Mouse (Mus musculus) CH12.LX (cell line): Measurements from ENCODE around the gene Itgb4.

Source experiments
- CTCF ChIP-seq, 2 experiments: IDR thresholded peaks in 1 of 2; conservative IDR thresholded peaks in 1 of 2; 2 replicates each; pipeline ENCODE4 v1.5.1; 2011 to 2012; ENCODE audit warnings: low read depth in 2 of 2, low read length in 2 of 2, improper control_type of control experiment in 1 of 2, inconsistent platforms in 1 of 2, mild to moderate bottlenecking in 1 of 2, moderate library complexity in 1 of 2
- HCFC1 ChIP-seq: IDR thresholded peaks from 2 replicates; pipeline ENCODE4 v1.6.1; 2012; ENCODE audit warnings: low read depth, mild to moderate bottlenecking, inconsistent platforms, low read length, improper control_type of control experiment
- MAX ChIP-seq: IDR thresholded peaks from 2 replicates; pipeline ENCODE4 v1.6.1; 2011; ENCODE audit warnings: low read length, improper control_type of control experiment
- TBP ChIP-seq: conservative IDR thresholded peaks from 2 replicates; pipeline ENCODE4 v1.6.1; 2011; ENCODE audit warnings: low read depth, low read length, improper control_type of control experiment

GRCm38 (mm10) chr11:115970006-115970673, 4.4 kb upstream of the Itgb4 start:
- no peak for TF ChIP-seq CTCF (conservative IDR thresholded peaks at IDR 0.05 in 1 of 2, IDR thresholded peaks at IDR 0.05 in 1 of 2; ENCODE audit: low read depth in 2 of 2, low read length in 2 of 2)
- TF ChIP-seq TBP = no peak
- no peak for TF ChIP-seq MAX
- no peak for TF ChIP-seq HCFC1
